9 mouse cellular contexts compared by ENCODE assay signal in the genomic region with DNA sequence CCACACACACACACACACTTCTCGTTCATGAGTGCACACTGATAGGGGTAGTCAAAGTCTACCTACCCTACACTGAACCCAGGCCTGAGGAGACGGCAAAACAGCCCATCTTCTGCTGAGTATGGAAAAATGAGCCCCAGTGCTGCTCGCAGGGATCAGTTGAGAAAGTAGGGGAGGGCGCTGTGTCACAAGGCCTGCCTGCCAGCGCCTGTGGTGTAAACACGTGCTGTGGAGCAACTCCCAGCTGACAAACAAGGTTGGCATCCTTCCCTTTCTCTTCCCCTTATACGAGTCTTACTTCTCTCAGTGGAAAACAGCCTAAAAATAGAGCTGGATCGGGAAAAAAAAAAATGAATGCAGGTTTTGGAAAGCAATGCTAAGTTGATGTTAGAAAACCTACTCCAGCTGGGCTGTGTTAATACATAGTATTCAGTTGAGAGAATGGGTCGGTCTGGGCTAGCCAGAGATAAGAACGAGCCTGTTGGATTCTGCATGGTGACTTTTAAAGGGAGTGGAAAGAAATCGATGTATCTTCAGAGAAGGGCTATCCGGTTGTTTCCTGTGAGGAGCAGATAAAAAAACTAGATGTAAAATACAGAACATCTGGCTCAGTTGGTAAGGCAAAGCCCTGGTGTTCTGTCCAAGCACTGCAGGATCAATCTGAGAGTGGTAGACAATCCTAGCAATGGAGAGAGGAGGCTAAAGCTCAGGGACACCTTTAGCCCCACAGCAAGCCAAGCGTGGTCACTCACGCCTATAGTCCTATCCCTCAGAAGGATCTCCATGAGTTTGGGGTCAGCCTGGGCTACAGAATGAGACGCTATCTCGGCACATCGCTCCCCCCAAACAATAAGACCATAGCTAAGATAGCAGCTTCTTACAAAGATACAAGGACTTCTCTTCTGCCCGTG. TPM values are rescaled to one million over a fixed set of nuclear protein-coding genes. Genes with fewer than 3 reads are reported as not detected.
DNase-seq lines count a peak whose midpoint lies in the region; ATAC-seq lines count a peak whose summit lies in the region.
"Had no signal": no experiment of that assay in that cellular context is flagged by ENCODE, and none has a peak within 500 bp of the region (broad histone marks: within the 10 kb centered on the region; RNA-seq: fewer than 3 reads in every experiment).

No protein-coding gene starts in this region.

- no peaks in the 10 kb centered on the region for H3K27me3 ChIP-seq in kidney, embryonic 14.5 days (ENCODE audit: control insufficient read depth, insufficient read depth, low read length)
- H3K27me3 ChIP-seq in liver, embryonic 12.5 days (replicated peaks) = no peaks in the 10 kb centered on the region

- no peaks in the 10 kb centered on the region for H3K4me1 ChIP-seq in kidney, embryonic 14.5 days (ENCODE audit: control insufficient read depth, insufficient read depth, low read length)
- peaks cover 28% of the 10 kb centered on the region for H3K4me1 ChIP-seq in liver, embryonic 12.5 days

- H3K36me3 ChIP-seq in kidney, embryonic 14.5 days (ENCODE audit: control insufficient read depth, insufficient read depth, low read length) = no peaks in the 10 kb centered on the region
- H3K36me3 ChIP-seq in liver, embryonic 12.5 days = no peaks in the 10 kb centered on the region
- H3K36me3 ChIP-seq: G1E had no signal

- peak; percentile 47 for DNase-seq in kidney, adult 18-20 months
- peak; percentile 83 for DNase-seq in adrenal gland, postnatal 14 days
- DNase-seq in heart, adult 9 months (ENCODE audit: low spot score in 2 of 2) = peak; percentile 88 to 90
- peak; percentile 9 for DNase-seq in right cerebral cortex, postnatal 25 days
- DNase-seq in spleen, adult 18-20 months = no peak

- WGBS in kidney, embryonic 14.5 days = 72% methylated on average over 18 of the region's 18 CpGs
- WGBS in liver, embryonic 12.5 days (ENCODE audit: insufficient replicate concordance) = 35% methylated on average over 18 of the region's 18 CpGs

- no peak overlapping the region for H3K4me2 ChIP-seq in kidney, embryonic 14.5 days (replicated peaks; ENCODE audit: low read depth, low read length)
- H3K4me2 ChIP-seq in liver, embryonic 12.5 days = peak overlapping the region; percentile 6; the same call in 1 of the 2 replicates

- ATAC-seq in kidney, embryonic 14.5 days (ENCODE audit: low FRiP score, low TSS enrichment) = no peak
- peak; percentile 63 for ATAC-seq in liver, embryonic 12.5 days
- no peak for ATAC-seq in activated CD4-positive, CD25-positive, alpha-beta regulatory T cell, adult 4 months

- H3K4me3 ChIP-seq in kidney, embryonic 14.5 days (ENCODE audit: low read length) = no peak overlapping the region
- no peak overlapping the region for H3K4me3 ChIP-seq in liver, embryonic 12.5 days

- no peak overlapping the region for H3K9ac ChIP-seq in kidney, embryonic 14.5 days (ENCODE audit: low read depth, low read length)
- no peak overlapping the region for H3K9ac ChIP-seq in liver, embryonic 12.5 days

- H3K9me3 ChIP-seq in kidney, embryonic 14.5 days (ENCODE audit: control insufficient read depth, low read length) = no peaks in the 10 kb centered on the region
- no peaks in the 10 kb centered on the region for H3K9me3 ChIP-seq in liver, embryonic 12.5 days (replicated peaks)
- H3K9me3 ChIP-seq: G1E had no signal

- H3K27ac ChIP-seq in kidney, embryonic 14.5 days (ENCODE audit: low read depth, low read length) = no peak overlapping the region
- H3K27ac ChIP-seq in liver, embryonic 12.5 days = no peak overlapping the region

RNA-seq across cellular contexts. Expression of a gene that starts 40.6 kb away (rescaled TPM):
- polyA plus RNA-seq in kidney, embryonic 14.5 days (2014; fragmentation: Nextera tagmentation; extraction: Ambion mirVana) = 10.5 and 11.2 TPM in 2 replicates
- 136 and 152 TPM in 2 replicates for total RNA-seq in adrenal gland, postnatal 14 days (2021)
- 10.3 and 11.7 TPM in 2 replicates for polyA plus RNA-seq in liver, embryonic 12.5 days (2016; fragmentation: Nextera tagmentation; extraction: Ambion mirVana)
- polyA plus RNA-seq in activated CD4-positive, CD25-positive, alpha-beta regulatory T cell, adult 4 months (2017; shearing (Covaris generic)) = 10 to 100 TPM; 11.2 to 18.2 TPM
- polyA plus RNA-seq: G1E had no signal

Comparison
In these comparisons a context has a peak if more than half of its experiments do, and no peak if none do; other contexts are left out.
1. DNase-seq: peak in kidney, adult 18-20 months (single experiment), adrenal gland, postnatal 14 days (single experiment), heart, adult 9 months (2 of 2) and right cerebral cortex, postnatal 25 days (single experiment); none in spleen, adult 18-20 months (0 of 2).